Mouse (Mus musculus): ENCODE data around the gene Rrp36. TPM values are rescaled to one million over a fixed set of nuclear protein-coding genes. Genes with fewer than 3 reads are reported as not detected.

Gene Rrp36
- total RNA-seq, 2 experiments from 2014 or later: 7.9 to 12.6 TPM

- H3K27ac ChIP-seq: no peak overlapping the region
- TF ChIP-seq CTCF (IDR thresholded peaks at IDR 0.05): no peak
- no peak for DNase-seq
- intact Hi-C loops (cut with DNase I): no loop called here
- H3K4me3 ChIP-seq: no peak overlapping the region
These were observed 55.1 kb downstream of the Rrp36 start for GRCm38 (mm10) chr17:46618769-46619682.

DNA sequence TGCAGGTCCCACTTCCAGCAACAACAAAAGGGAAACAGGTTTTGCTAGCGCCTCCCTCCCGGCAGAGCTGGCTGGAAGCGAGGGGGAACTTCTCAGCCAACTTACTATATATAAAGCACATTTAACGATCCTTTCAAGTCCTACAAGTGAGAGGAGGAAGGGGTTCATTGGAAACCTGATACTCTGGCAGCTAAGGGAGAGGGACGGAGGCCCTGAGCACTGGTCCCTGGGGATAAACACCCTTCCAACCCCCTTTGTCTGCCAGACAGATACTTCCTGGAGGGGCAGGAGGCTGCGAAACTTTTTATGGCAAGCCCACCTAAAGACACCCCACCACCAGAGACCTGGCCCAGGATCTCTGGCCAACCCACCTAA, 55.8 kb downstream of the Rrp36 start:
- TF ChIP-seq CTCF (IDR thresholded peaks at IDR 0.05): no peak
- intact Hi-C loops (cut with DNase I): no loop called here
- no peak for DNase-seq
- H3K4me3 ChIP-seq: no peak overlapping the region
- H3K27ac ChIP-seq: no peak overlapping the region

- intact Hi-C loops (cut with DNase I): no loop called here
- no peak overlapping the region for H3K4me3 ChIP-seq
- H3K27ac ChIP-seq: no peak overlapping the region
These were observed 56.4 kb downstream of the Rrp36 start for GRCm38 (mm10) chr17:46617799-46618198.

More at GRCm38 (mm10) chr17:46617799-46618198, 56.4 kb downstream of the Rrp36 start:
- no peak for DNase-seq
- no peak for TF ChIP-seq CTCF (IDR thresholded peaks at IDR 0.05)

Other genes starting within 250 kb of the Rrp36 start
- gene Crip3, start 245.4 kb downstream of the Rrp36 start, total RNA-seq (2021): under 1 TPM; 0.33 to 0.66 TPM
- not detected for gene Slc22a7, start 235.9 kb downstream of the Rrp36 start, total RNA-seq (2021)
- gene Ttbk1, start 186.7 kb downstream of the Rrp36 start, total RNA-seq (2021): under 1 TPM; 0.08 to 0.22 TPM
- 1 to 10 TPM; 5.2 to 5.7 TPM for gene Dnph1, start 177.6 kb downstream of the Rrp36 start, total RNA-seq (2021)
- gene Cul9, start 128.0 kb downstream of the Rrp36 start, total RNA-seq (2021): 10 to 100 TPM; 13.8 to 15.5 TPM
- gene Srf, start 118.2 kb downstream of the Rrp36 start, total RNA-seq (2021): 10 to 100 TPM; 82.4 to 89.3 TPM
- under 1 TPM; 0.28 to 0.78 TPM for gene Ptk7, start 44.8 kb downstream of the Rrp36 start, total RNA-seq (2021)
- 10 to 100 TPM; 10.9 to 13.1 TPM for gene Klc4, start 28.3 kb downstream of the Rrp36 start, total RNA-seq (2021)
- 100 to 1,000 TPM in 1 of 2 experiments, 10 to 100 TPM in 1; 82.7 to 120 TPM for gene Mrpl2, start 28.1 kb downstream of the Rrp36 start, total RNA-seq (2021)
- 1 to 10 TPM; 2.9 to 5.6 TPM for gene Cul7, start 24.0 kb downstream of the Rrp36 start, total RNA-seq (2021)
- gene Mea1, start 4.4 kb upstream of the Rrp36 start, total RNA-seq (2021): 10 to 100 TPM; 34.6 to 49.1 TPM
- 100 to 1,000 TPM in 1 of 2 experiments, 10 to 100 TPM in 1; 83.0 to 108 TPM for gene Klhdc3, start 6.6 kb upstream of the Rrp36 start, total RNA-seq (2021)
- 10 to 100 TPM; 30.0 to 33.1 TPM for gene Ppp2r5d, start 30.8 kb upstream of the Rrp36 start, total RNA-seq (2021)
- gene Pex6, start 37.1 kb upstream of the Rrp36 start, total RNA-seq (2021): 10 to 100 TPM; 13.4 to 21.8 TPM
- gene Gnmt, start 54.8 kb upstream of the Rrp36 start, total RNA-seq (2021): 1 to 10 TPM; 1.7 to 4.8 TPM
- 1 to 10 TPM; 8.3 to 9.3 TPM for gene Cnpy3, start 77.9 kb upstream of the Rrp36 start, total RNA-seq (2021)
- not detected for gene Ptcra, start 89.4 kb upstream of the Rrp36 start, total RNA-seq (2021)
- 10 to 100 TPM; 31.3 to 33.2 TPM for gene 2310039H08Rik, start 98.3 kb upstream of the Rrp36 start, total RNA-seq (2021)
- 10 to 100 TPM; 34.9 to 55.9 TPM for gene Rpl7l1, start 108.3 kb upstream of the Rrp36 start, total RNA-seq (2021)
- 10 to 100 TPM; 11.9 to 13.4 TPM for gene Bicral, start 184.1 kb upstream of the Rrp36 start, total RNA-seq (2021)
- 1 to 10 TPM; 6.0 to 8.2 TPM for gene Tbcc, start 216.3 kb upstream of the Rrp36 start, total RNA-seq (2021)
- gene Prph2, start 236.1 kb upstream of the Rrp36 start, total RNA-seq (2021): not detected

Data from gastrocnemius, adult 2 months (tissue).